Mouse (Mus musculus) heart, embryonic 15.5 days (tissue): Measurements from ENCODE around the gene P3h1. TPM values are rescaled to one million over a fixed set of nuclear protein-coding genes. Genes with fewer than 3 reads are reported as not detected.

Experiments
- ATAC-seq: fragments of 200-750 bp; cut with Nextera tagmentation; replicated peaks from 2 replicates; pipeline ENCODE4 v1.8.0; 2017; ENCODE audit warnings: low read depth, moderate TSS enrichment; ENCODE audit not compliant: insufficient number of reproducible peaks, insufficient read depth, low FRiP score
- H3K27ac ChIP-seq: fragments of 300-500 bp; sonication (generic); 2 replicates; pipeline ENCODE4 v1.5.1; 2015; ENCODE audit warnings: mild to moderate bottlenecking, inconsistent platforms
- H3K27me3 ChIP-seq: fragments of 300-500 bp; sonication (generic); 2 replicates; pipeline ENCODE4 v1.6.1; 2015; ENCODE audit warnings: inconsistent platforms
- H3K36me3 ChIP-seq: fragments of 300-500 bp; sonication (generic); 2 replicates; pipeline ENCODE4 v1.6.1; 2015; ENCODE audit warnings: mild to moderate bottlenecking, inconsistent platforms
- H3K4me1 ChIP-seq: fragments of 300-500 bp; sonication (generic); replicated peaks from 2 replicates; pipeline ENCODE4 v1.6.1; 2015; ENCODE audit warnings: inconsistent platforms
- H3K4me2 ChIP-seq: fragments of 300-500 bp; sonication (generic); 2 replicates; pipeline ENCODE4 v1.6.1; 2015; ENCODE audit warnings: inconsistent platforms, mild to moderate bottlenecking, moderate library complexity
- H3K4me3 ChIP-seq: fragments of 300-500 bp; sonication (generic); 2 replicates; pipeline ENCODE4 v1.5.1; 2015; ENCODE audit warnings: mild to moderate bottlenecking, inconsistent platforms
- H3K9ac ChIP-seq: fragments of 300-500 bp; sonication (generic); 2 replicates; pipeline ENCODE4 v1.6.1; 2015; ENCODE audit warnings: mild to moderate bottlenecking, inconsistent platforms
- H3K9me3 ChIP-seq: fragments of 300-500 bp; sonication (generic); replicated peaks from 2 replicates; pipeline ENCODE4 v1.6.1; 2016; ENCODE audit warnings: inconsistent platforms
- WGBS: fragments of 180-500 bp; shearing (Covaris S2); methylation state at CpG from one replicate; pipeline ENCODE4 v1.1.7; 2015; ENCODE audit warnings: mixed read lengths; 5-methylcytosine and 5-hydroxymethylcytosine counted together
- polyA plus RNA-seq: library from polyadenylated mRNA; unstranded; fragments of >200 nt; fragmentation: Nextera tagmentation; extraction: Ambion mirVana; gene quantifications from 2 replicates; pipeline ENCODE4 v1.2.1, GENCODE M21; 2015

P3h1 gene
- polyA plus RNA-seq, 1 experiment from 2014 or later = 29.1 TPM

- Histone ChIP-seq H3K4me3 (no peak overlapping the region), H3K4me2 (no peak overlapping the region), H3K4me1 (peaks cover 27% of the 10 kb centered on the region), H3K9ac (no peak overlapping the region), H3K9me3 (no peaks in the 10 kb centered on the region), H3K27me3 (0 out of 2 replicates have a peak, but pooled peaks cover 4% of the 10 kb centered on the region), H3K36me3 (peaks cover 9% of the 10 kb centered on the region; the same call in 1 of the 2 replicates), H3K27ac (no peak overlapping the region)
- ATAC-seq = no peak
- WGBS = 53% methylated on average over 7 of the region's 7 CpGs
Measured at GRCm38 (mm10) chr4:119252025-119252808, 19.5 kb downstream of the P3h1 start.

GRCm38 (mm10) chr4:119254012-119254618, 21.4 kb downstream of the P3h1 start:
- no peak overlapping the region for H3K4me3 ChIP-seq
- no peaks in the 10 kb centered on the region for H3K9me3 ChIP-seq
- ATAC-seq = no peak
- no peak overlapping the region for H3K27ac ChIP-seq
- H3K4me2 ChIP-seq = no peak overlapping the region
- 43% methylated on average over 9 of the region's 9 CpGs for WGBS
- 0 out of 2 replicates have a peak, but pooled peaks cover 4% of the 10 kb centered on the region for H3K27me3 ChIP-seq
- H3K36me3 ChIP-seq = no peaks in the 10 kb centered on the region
- peaks cover 12% of the 10 kb centered on the region for H3K4me1 ChIP-seq
- peak overlapping the region; percentile 25; the same call in 1 of the 2 replicates for H3K9ac ChIP-seq

GRCm38 (mm10) chr4:119255351-119255750, 22.6 kb downstream of the P3h1 start, which contains the start of gene Cldn19:
Cldn19 (plus strand) TSS chr4:119255414.
- peaks cover 17% of the 10 kb centered on the region for H3K4me1 ChIP-seq
- no peak within 1 kb of the TSS for H3K27ac ChIP-seq
- no peak within 1 kb of the TSS for H3K9ac ChIP-seq
- WGBS = 80% methylated on average over 12 of the region's 12 CpGs
- H3K9me3 ChIP-seq = no peaks in the 10 kb centered on the region
- no peak for ATAC-seq
- no peak within 1 kb of the TSS for H3K4me3 ChIP-seq
- no peak within 1 kb of the TSS for H3K4me2 ChIP-seq
- H3K27me3 ChIP-seq = 0 out of 2 replicates have a peak, but pooled peaks cover 4% of the 10 kb centered on the region
- no peaks in the 10 kb centered on the region for H3K36me3 ChIP-seq

- WGBS = 73% methylated on average over 6 of the region's 6 CpGs
- Histone ChIP-seq H3K9me3 (no peaks in the 10 kb centered on the region), H3K27me3 (0 out of 2 replicates have a peak, but pooled peaks cover 4% of the 10 kb centered on the region), H3K4me3 (no peak overlapping the region), H3K27ac (no peak overlapping the region), H3K4me1 (peaks cover 17% of the 10 kb centered on the region), H3K36me3 (no peaks in the 10 kb centered on the region), H3K9ac (no peak overlapping the region), H3K4me2 (no peak overlapping the region)
- ATAC-seq = no peak
Measured at GRCm38 (mm10) chr4:119257083-119257482, 24.4 kb downstream of the P3h1 start.

GRCm38 (mm10) chr4:119259344-119260254, 26.9 kb downstream of the P3h1 start:
- ATAC-seq = no peak; the same call in 1 of the 2 replicates
- no peak overlapping the region for H3K4me2 ChIP-seq
- no peak overlapping the region for H3K9ac ChIP-seq
- no peak overlapping the region for H3K4me3 ChIP-seq
- 72% methylated on average over 15 of the region's 15 CpGs for WGBS
- H3K27me3 ChIP-seq = 0 out of 2 replicates have a peak, but pooled peaks cover 4% of the 10 kb centered on the region
- H3K9me3 ChIP-seq = no peaks in the 10 kb centered on the region
- H3K4me1 ChIP-seq = peaks cover 6% of the 10 kb centered on the region; the same call in 1 of the 2 replicates
- no peak overlapping the region for H3K27ac ChIP-seq
- H3K36me3 ChIP-seq = no peaks in the 10 kb centered on the region

- Histone ChIP-seq H3K9me3 (no peaks in the 10 kb centered on the region), H3K4me3 (no peak overlapping the region), H3K4me1 (peaks cover 6% of the 10 kb centered on the region; the same call in 1 of the 2 replicates), H3K4me2 (no peak overlapping the region), H3K27ac (no peak overlapping the region), H3K27me3 (no peaks in the 10 kb centered on the region), H3K9ac (no peak overlapping the region), H3K36me3 (no peaks in the 10 kb centered on the region)
- no peak for ATAC-seq
- WGBS = 45% methylated on average over 7 of the region's 7 CpGs
Measured at GRCm38 (mm10) chr4:119261087-119261713, 28.5 kb downstream of the P3h1 start.

- ATAC-seq = no peak
- 81% methylated on average over 5 of the region's 5 CpGs for WGBS
- no peak overlapping the region for H3K4me2 ChIP-seq
- H3K9me3 ChIP-seq = no peaks in the 10 kb centered on the region
- no peak overlapping the region for H3K4me3 ChIP-seq
- H3K27me3 ChIP-seq = no peaks in the 10 kb centered on the region
- H3K36me3 ChIP-seq = no peaks in the 10 kb centered on the region
- no peak overlapping the region for H3K9ac ChIP-seq
- no peak overlapping the region for H3K27ac ChIP-seq
- H3K4me1 ChIP-seq = peaks cover 5% of the 10 kb centered on the region; the same call in 1 of the 2 replicates
Measured at GRCm38 (mm10) chr4:119262483-119262882, 29.8 kb downstream of the P3h1 start.

GRCm38 (mm10) chr4:119263459-119263858, 30.7 kb downstream of the P3h1 start:
- WGBS = 57% methylated on average over 3 of the region's 3 CpGs
- ATAC-seq = no peak
- no peak overlapping the region for H3K4me3 ChIP-seq
- peaks cover 4% of the 10 kb centered on the region; the same call in 1 of the 2 replicates for H3K4me1 ChIP-seq
- H3K27ac ChIP-seq = no peak overlapping the region
- H3K36me3 ChIP-seq = no peaks in the 10 kb centered on the region
- H3K9me3 ChIP-seq = no peaks in the 10 kb centered on the region
- no peak overlapping the region for H3K4me2 ChIP-seq
- no peaks in the 10 kb centered on the region for H3K27me3 ChIP-seq
- no peak overlapping the region for H3K9ac ChIP-seq

- no peak for ATAC-seq
- H3K27ac ChIP-seq = no peak overlapping the region
- no peaks in the 10 kb centered on the region for H3K4me1 ChIP-seq
- H3K9me3 ChIP-seq = no peaks in the 10 kb centered on the region
- 68% methylated on average over 13 of the region's 13 CpGs for WGBS
- H3K4me2 ChIP-seq = no peak overlapping the region
- H3K36me3 ChIP-seq = peaks cover 12% of the 10 kb centered on the region
- no peak overlapping the region for H3K9ac ChIP-seq
- no peak overlapping the region for H3K4me3 ChIP-seq
- H3K27me3 ChIP-seq = no peaks in the 10 kb centered on the region
Measured at GRCm38 (mm10) chr4:119266606-119267005, 33.9 kb downstream of the P3h1 start.

GRCm38 (mm10) chr4:119274627-119275026, 41.9 kb downstream of the P3h1 start:
- H3K4me3 ChIP-seq = no peak overlapping the region
- H3K4me1 ChIP-seq = no peaks in the 10 kb centered on the region
- H3K9ac ChIP-seq = no peak overlapping the region
- no peak overlapping the region for H3K4me2 ChIP-seq
- WGBS = 64% methylated on average over 1 of the region's 1 CpGs
- no peaks in the 10 kb centered on the region; the same call in 1 of the 2 replicates for H3K9me3 ChIP-seq
- H3K36me3 ChIP-seq = peaks cover 74% of the 10 kb centered on the region
- no peaks in the 10 kb centered on the region for H3K27me3 ChIP-seq
- no peak for ATAC-seq
- peak overlapping the region; percentile 78 for H3K27ac ChIP-seq
